Mouse (Mus musculus): ENCODE results near the gene Ipo5. TPM values are rescaled to one million over a fixed set of nuclear protein-coding genes. Genes with fewer than 3 reads are reported as not detected.

Ipo5 gene
- 34.9 and 36.7 TPM in 2 replicates for polyA plus RNA-seq (2015; fragmentation: Nextera tagmentation; extraction: Ambion mirVana)

- Histone ChIP-seq H3K4me1 (replicated peaks) (peaks cover 24% of the 10 kb centered on the region), H3K4me2 (peak within 1 kb of the TSS; percentile 99), H3K9me3 (replicated peaks) (no peaks in the 10 kb centered on the region), H3K9ac (peak within 1 kb of the TSS; percentile 81), H3K27me3 (no peaks in the 10 kb centered on the region), H3K27ac (replicated peaks) (peak within 1 kb of the TSS; percentile 84), H3K36me3 (replicated peaks) (no peaks in the 10 kb centered on the region), H3K4me3 (replicated peaks) (peak within 1 kb of the TSS; percentile 87)
- peak; percentile 94 for ATAC-seq (ENCODE audit: insufficient read depth)
- under 1% methylated on average over 80 of the region's 83 CpGs for WGBS (ENCODE audit: insufficient replicate concordance)
Measured at GRCm38 (mm10) chr14:120910733-120911324, at the start of gene Ipo5. Gene Ipo5, plus strand, starts transcription at chr14:120911224.

GRCm38 (mm10) chr14:120863205-120863604 lies 47.8 kb upstream of the Ipo5 start:
- H3K9ac ChIP-seq = no peak overlapping the region
- no peaks in the 10 kb centered on the region for H3K27me3 ChIP-seq
- H3K27ac ChIP-seq (replicated peaks) = no peak overlapping the region
- no peak overlapping the region for H3K4me3 ChIP-seq (replicated peaks)
- 54% methylated on average over 3 of the region's 3 CpGs for WGBS (ENCODE audit: insufficient replicate concordance)
- no peak overlapping the region for H3K4me2 ChIP-seq
- no peaks in the 10 kb centered on the region for H3K36me3 ChIP-seq (replicated peaks)
- 0 out of 2 replicates have a peak, but pooled peaks cover 3% of the 10 kb centered on the region for H3K9me3 ChIP-seq (replicated peaks)
- no peaks in the 10 kb centered on the region for H3K4me1 ChIP-seq (replicated peaks)
- no peak for ATAC-seq (ENCODE audit: insufficient read depth)

GRCm38 (mm10) chr14:120864896-120865295 lies 46.1 kb upstream of the Ipo5 start:
- no peaks in the 10 kb centered on the region for H3K27me3 ChIP-seq
- no peak overlapping the region for H3K27ac ChIP-seq (replicated peaks)
- no peaks in the 10 kb centered on the region for H3K9me3 ChIP-seq (replicated peaks)
- H3K4me3 ChIP-seq (replicated peaks) = no peak overlapping the region
- 57% methylated on average over 4 of the region's 4 CpGs for WGBS (ENCODE audit: insufficient replicate concordance)
- H3K9ac ChIP-seq = no peak overlapping the region
- no peak for ATAC-seq (ENCODE audit: insufficient read depth)
- no peak overlapping the region for H3K4me2 ChIP-seq
- H3K4me1 ChIP-seq (replicated peaks) = no peaks in the 10 kb centered on the region
- no peaks in the 10 kb centered on the region for H3K36me3 ChIP-seq (replicated peaks)

GRCm38 (mm10) chr14:120866573-120866972 lies 44.5 kb upstream of the Ipo5 start:
- 68% methylated on average over 8 of the region's 8 CpGs for WGBS (ENCODE audit: insufficient replicate concordance)
- ATAC-seq (ENCODE audit: insufficient read depth) = no peak
- Histone ChIP-seq H3K9me3 (replicated peaks) (no peaks in the 10 kb centered on the region), H3K27ac (replicated peaks) (no peak overlapping the region), H3K36me3 (replicated peaks) (no peaks in the 10 kb centered on the region), H3K4me2 (no peak overlapping the region), H3K9ac (no peak overlapping the region), H3K4me3 (replicated peaks) (no peak overlapping the region), H3K4me1 (replicated peaks) (no peaks in the 10 kb centered on the region), H3K27me3 (no peaks in the 10 kb centered on the region)

- Histone ChIP-seq H3K9me3 (replicated peaks) (no peaks in the 10 kb centered on the region), H3K4me1 (replicated peaks) (no peaks in the 10 kb centered on the region), H3K4me3 (replicated peaks) (no peak overlapping the region), H3K27ac (replicated peaks) (no peak overlapping the region), H3K9ac (no peak overlapping the region), H3K36me3 (replicated peaks) (no peaks in the 10 kb centered on the region), H3K4me2 (no peak overlapping the region), H3K27me3 (no peaks in the 10 kb centered on the region)
- no peak for ATAC-seq (ENCODE audit: insufficient read depth)
- WGBS (ENCODE audit: insufficient replicate concordance) = 72% methylated on average over 5 of the region's 5 CpGs
Measured at GRCm38 (mm10) chr14:120867121-120867520, 43.9 kb upstream of the Ipo5 start.

- ATAC-seq (ENCODE audit: insufficient read depth) = no peak
- WGBS (ENCODE audit: insufficient replicate concordance) = 63% methylated on average over 8 of the region's 8 CpGs
- Histone ChIP-seq H3K27me3 (no peaks in the 10 kb centered on the region), H3K36me3 (replicated peaks) (no peaks in the 10 kb centered on the region), H3K4me3 (replicated peaks) (no peak overlapping the region), H3K27ac (replicated peaks) (no peak overlapping the region), H3K4me2 (no peak overlapping the region), H3K4me1 (replicated peaks) (no peaks in the 10 kb centered on the region), H3K9me3 (replicated peaks) (no peaks in the 10 kb centered on the region), H3K9ac (no peak overlapping the region)
Measured at GRCm38 (mm10) chr14:120868494-120868893, 42.5 kb upstream of the Ipo5 start.

- H3K4me2 ChIP-seq = no peak overlapping the region
- no peaks in the 10 kb centered on the region for H3K9me3 ChIP-seq (replicated peaks)
- WGBS (ENCODE audit: insufficient replicate concordance) = 72% methylated on average over 5 of the region's 5 CpGs
- no peaks in the 10 kb centered on the region for H3K4me1 ChIP-seq (replicated peaks)
- H3K4me3 ChIP-seq (replicated peaks) = no peak overlapping the region
- H3K9ac ChIP-seq = no peak overlapping the region
- H3K27me3 ChIP-seq = no peaks in the 10 kb centered on the region
- H3K36me3 ChIP-seq (replicated peaks) = no peaks in the 10 kb centered on the region
- H3K27ac ChIP-seq (replicated peaks) = no peak overlapping the region
- no peak for ATAC-seq (ENCODE audit: insufficient read depth)
Measured at GRCm38 (mm10) chr14:120870736-120871135, 40.3 kb upstream of the Ipo5 start.

GRCm38 (mm10) chr14:120874397-120874796 lies 36.6 kb upstream of the Ipo5 start:
- WGBS (ENCODE audit: insufficient replicate concordance) = 81% methylated on average over 7 of the region's 7 CpGs

GRCm38 (mm10) chr14:120875144-120875543 lies 35.9 kb upstream of the Ipo5 start:
- no peak overlapping the region for H3K27ac ChIP-seq (replicated peaks)
- ATAC-seq (ENCODE audit: insufficient read depth) = no peak
- no peaks in the 10 kb centered on the region for H3K36me3 ChIP-seq (replicated peaks)
- 43% methylated on average over 9 of the region's 9 CpGs for WGBS (ENCODE audit: insufficient replicate concordance)
- H3K4me1 ChIP-seq (replicated peaks) = no peaks in the 10 kb centered on the region
- H3K4me3 ChIP-seq (replicated peaks) = no peak overlapping the region
- no peaks in the 10 kb centered on the region for H3K27me3 ChIP-seq
- H3K9ac ChIP-seq = no peak overlapping the region
- H3K9me3 ChIP-seq (replicated peaks) = no peaks in the 10 kb centered on the region
- no peak overlapping the region for H3K4me2 ChIP-seq

More at GRCm38 (mm10) chr14:120874397-120874796, 36.6 kb upstream of the Ipo5 start:
- Histone ChIP-seq H3K27me3 (no peaks in the 10 kb centered on the region), H3K9me3 (replicated peaks) (no peaks in the 10 kb centered on the region), H3K4me2 (no peak overlapping the region), H3K36me3 (replicated peaks) (no peaks in the 10 kb centered on the region), H3K9ac (no peak overlapping the region), H3K4me1 (replicated peaks) (no peaks in the 10 kb centered on the region), H3K4me3 (replicated peaks) (no peak overlapping the region), H3K27ac (replicated peaks) (no peak overlapping the region)
- 0 out of 2 replicates have a peak, but pooled peaks have one; percentile 18 for ATAC-seq (ENCODE audit: insufficient read depth)

- Histone ChIP-seq H3K4me2 (0 out of 2 replicates have a peak overlapping the region, but pooled peaks have one; percentile 7), H3K9me3 (replicated peaks) (no peaks in the 10 kb centered on the region), H3K27ac (replicated peaks) (no peak overlapping the region), H3K4me1 (replicated peaks) (no peaks in the 10 kb centered on the region), H3K9ac (no peak overlapping the region), H3K36me3 (replicated peaks) (no peaks in the 10 kb centered on the region), H3K27me3 (no peaks in the 10 kb centered on the region), H3K4me3 (replicated peaks) (no peak overlapping the region)
- 52% methylated on average over 16 of the region's 16 CpGs for WGBS (ENCODE audit: insufficient replicate concordance)
- ATAC-seq (ENCODE audit: insufficient read depth) = no peak
Measured at GRCm38 (mm10) chr14:120875811-120876388, 35.1 kb upstream of the Ipo5 start.

GRCm38 (mm10) chr14:120877147-120877546 lies 33.9 kb upstream of the Ipo5 start:
- H3K9ac ChIP-seq = no peak overlapping the region
- WGBS (ENCODE audit: insufficient replicate concordance) = 28% methylated on average over 10 of the region's 10 CpGs
- no peak for ATAC-seq (ENCODE audit: insufficient read depth)
- no peaks in the 10 kb centered on the region for H3K36me3 ChIP-seq (replicated peaks)
- no peaks in the 10 kb centered on the region for H3K27me3 ChIP-seq
- no peak overlapping the region for H3K27ac ChIP-seq (replicated peaks)
- H3K4me1 ChIP-seq (replicated peaks) = no peaks in the 10 kb centered on the region
- no peaks in the 10 kb centered on the region for H3K9me3 ChIP-seq (replicated peaks)
- no peak overlapping the region for H3K4me2 ChIP-seq
- no peak overlapping the region for H3K4me3 ChIP-seq (replicated peaks)

Data from liver, embryonic 15.5 days (tissue).